Mouse (Mus musculus) brain, embryonic 18.5 days (tissue): ENCODE results near the gene Iscu.

Source experiments
- DNase-seq: peaks from one replicate; pipeline ENCODE4 v3.0.0-alpha.2; 2012; ENCODE audit warnings: low read depth, low spot score

Gene Iscu

GRCm38 (mm10) chr5:113772450-113772895, at the start of gene Iscu, which contains the start of gene Sart3:
Gene Iscu (plus strand): TSS chr5:113772748.
Gene Sart3 (minus strand): TSS chr5:113772510.
- DNase-seq, result peak; percentile 89

GRCm38 (mm10) chr5:113723567-113724237, 48.8 kb upstream of the Iscu start:
- no peak for DNase-seq

- no peak for DNase-seq
Measured at GRCm38 (mm10) chr5:113724446-113724845, 48.1 kb upstream of the Iscu start, which contains the start of gene 1700069L16Rik. Gene 1700069L16Rik (minus strand): TSS chr5:113724772.

GRCm38 (mm10) chr5:113725417-113725816, 47.1 kb upstream of the Iscu start:
- no peak for DNase-seq

- DNase-seq, result no peak
Measured at GRCm38 (mm10) chr5:113726618-113727017, 45.9 kb upstream of the Iscu start.

GRCm38 (mm10) chr5:113727238-113727637, 45.3 kb upstream of the Iscu start:
- no peak for DNase-seq

GRCm38 (mm10) chr5:113728011-113728410, 44.5 kb upstream of the Iscu start:
- DNase-seq, result no peak

GRCm38 (mm10) chr5:113728691-113729090, 43.9 kb upstream of the Iscu start:
- DNase-seq, result no peak

GRCm38 (mm10) chr5:113730641-113731121, 41.9 kb upstream of the Iscu start:
- no peak for DNase-seq

GRCm38 (mm10) chr5:113731174-113731573, 41.4 kb upstream of the Iscu start:
- no peak for DNase-seq

- DNase-seq, result no peak
Measured at GRCm38 (mm10) chr5:113732182-113732581, 40.4 kb upstream of the Iscu start.

- no peak for DNase-seq
Measured at GRCm38 (mm10) chr5:113734376-113734775, 38.2 kb upstream of the Iscu start.

GRCm38 (mm10) chr5:113735023-113735344, 37.6 kb upstream of the Iscu start:
- no peak for DNase-seq

- DNase-seq, result peak; percentile 95
Measured at GRCm38 (mm10) chr5:113735345-113736112, 37.0 kb upstream of the Iscu start, which contains the start of gene Ficd. Gene Ficd (plus strand): TSS chr5:113735803.

- no peak for DNase-seq
Measured at GRCm38 (mm10) chr5:113736113-113736502, 36.4 kb upstream of the Iscu start.

GRCm38 (mm10) chr5:113736522-113737164, 35.9 kb upstream of the Iscu start:
- no peak for DNase-seq

GRCm38 (mm10) chr5:113737607-113738237, 34.8 kb upstream of the Iscu start:
- DNase-seq, result no peak

GRCm38 (mm10) chr5:113747629-113748028, 24.9 kb upstream of the Iscu start:
- DNase-seq, result no peak

- DNase-seq, result no peak
Measured at GRCm38 (mm10) chr5:113748556-113749331, 23.8 kb upstream of the Iscu start.

GRCm38 (mm10) chr5:113751521-113752157, 20.9 kb upstream of the Iscu start:
- DNase-seq, result no peak
